Mouse (Mus musculus): ENCODE data around the gene Robo4. TPM values are rescaled to one million over a fixed set of nuclear protein-coding genes. Genes with fewer than 3 reads are reported as not detected.

Gene Robo4
- polyA plus RNA-seq, 1 experiment from 2014 or later: 5.5 TPM

DNA sequence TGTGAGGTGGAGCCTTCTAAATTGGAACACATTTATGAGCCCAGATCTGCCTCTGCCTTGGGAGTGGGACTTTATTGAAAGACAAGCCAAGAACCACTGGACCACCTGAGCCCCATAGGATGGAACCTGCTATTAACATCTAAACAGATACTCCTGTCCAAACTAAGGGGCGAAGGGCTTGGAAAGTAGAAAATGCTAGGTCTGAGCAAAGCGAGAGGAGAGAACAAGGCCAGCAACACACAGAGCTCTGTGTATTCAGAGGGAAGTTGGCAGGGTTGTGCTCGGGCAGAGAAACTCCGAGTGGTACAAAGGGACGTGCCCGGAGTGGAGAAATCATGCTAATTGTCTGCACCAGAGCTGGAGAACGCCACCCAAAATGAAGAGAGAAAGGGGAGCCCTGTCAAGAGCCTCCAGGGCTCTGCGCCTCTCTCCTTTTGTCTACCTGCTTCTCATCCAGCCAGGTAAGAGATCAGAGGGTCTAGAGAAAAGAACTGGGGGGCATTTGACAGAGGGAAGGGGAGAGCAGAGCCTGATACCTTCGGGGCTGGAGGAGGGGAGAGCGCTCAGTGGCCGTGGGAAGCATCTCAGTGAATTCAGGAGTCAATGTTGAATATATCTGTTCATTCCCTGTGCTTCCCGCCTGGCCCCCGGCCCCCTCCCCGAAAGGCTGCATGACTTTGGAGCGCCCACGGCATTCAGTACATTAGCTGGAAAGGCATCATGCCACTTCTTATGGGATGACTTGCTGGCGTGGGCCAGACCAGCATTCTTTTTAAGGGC, 34.2 kb upstream of the Robo4 start, which contains the start of gene Hepacam:
Hepacam (plus strand) TSS at position 51 of the 780 bp plus-strand sequence.
- Histone ChIP-seq H3K36me3 (ENCODE audit: control insufficient read depth, insufficient read depth, low read length) (no peaks in the 10 kb centered on the region), H3K9ac (ENCODE audit: low read depth, low read length) (0 out of 2 replicates have a peak within 1 kb of the TSS, but pooled peaks have one; percentile 1), H3K4me2 (ENCODE audit: low read length) (no peak within 1 kb of the TSS), H3K4me3 (ENCODE audit: low read length) (peak within 1 kb of the TSS; percentile 31), H3K27ac (ENCODE audit: low read depth, low read length) (peak within 1 kb of the TSS; percentile 80), H3K27me3 (replicated peaks; ENCODE audit: control insufficient read depth, insufficient read depth, low read length) (no peaks in the 10 kb centered on the region), H3K4me1 (ENCODE audit: control insufficient read depth, insufficient read depth, low read depth, low read length) (no peaks in the 10 kb centered on the region), H3K9me3 (ENCODE audit: control insufficient read depth, low read length) (no peaks in the 10 kb centered on the region)
- WGBS: 71% methylated on average over 17 of the region's 17 CpGs
- ATAC-seq: peak; percentile 95

- no peaks in the 10 kb centered on the region for H3K4me1 ChIP-seq (ENCODE audit: control insufficient read depth, insufficient read depth, low read depth, low read length)
- H3K4me3 ChIP-seq (ENCODE audit: low read length): peak overlapping the region; percentile 31
- H3K9me3 ChIP-seq (ENCODE audit: control insufficient read depth, low read length): no peaks in the 10 kb centered on the region
- H3K9ac ChIP-seq (ENCODE audit: low read depth, low read length): peak overlapping the region; percentile 24; the same call in 1 of the 2 replicates
- H3K27me3 ChIP-seq (replicated peaks; ENCODE audit: control insufficient read depth, insufficient read depth, low read length): no peaks in the 10 kb centered on the region
- no peak for ATAC-seq
- peak overlapping the region; percentile 9 for H3K4me2 ChIP-seq (ENCODE audit: low read length)
- H3K36me3 ChIP-seq (ENCODE audit: control insufficient read depth, insufficient read depth, low read length): no peaks in the 10 kb centered on the region
- peak overlapping the region; percentile 80 for H3K27ac ChIP-seq (ENCODE audit: low read depth, low read length)
- 83% methylated on average over 11 of the region's 11 CpGs for WGBS
These were observed 33.4 kb upstream of the Robo4 start for GRCm38 (mm10) chr9:37368081-37368830.

DNA sequence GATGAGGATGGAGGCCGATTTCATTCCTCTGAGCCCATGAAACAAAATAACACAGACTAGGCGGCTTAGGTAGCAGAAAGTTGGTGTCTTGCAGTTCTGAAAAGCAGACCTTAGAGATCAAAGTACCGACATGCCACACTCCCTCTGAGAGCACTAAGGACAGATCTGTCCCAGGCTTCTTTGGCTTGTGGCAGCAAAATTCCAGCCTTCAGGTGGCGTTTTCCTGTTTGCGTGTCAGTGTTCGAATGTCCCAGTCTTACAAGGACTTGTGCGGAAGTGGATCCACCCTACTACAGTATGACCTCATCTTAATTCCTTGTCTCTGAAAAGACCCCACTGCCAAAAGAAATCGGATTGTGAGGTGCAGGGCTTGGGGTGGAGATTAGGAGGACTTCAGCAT, 32.8 kb upstream of the Robo4 start:
- ATAC-seq: no peak
- Histone ChIP-seq H3K9me3 (ENCODE audit: control insufficient read depth, low read length) (no peaks in the 10 kb centered on the region), H3K4me3 (ENCODE audit: low read length) (peak overlapping the region; percentile 31)

GRCm38 (mm10) chr9:37371232-37371801, 30.4 kb upstream of the Robo4 start:
- no peak for ATAC-seq
- no peak overlapping the region for H3K27ac ChIP-seq (ENCODE audit: low read depth, low read length)
- H3K9me3 ChIP-seq (ENCODE audit: control insufficient read depth, low read length): no peaks in the 10 kb centered on the region
- no peaks in the 10 kb centered on the region for H3K36me3 ChIP-seq (ENCODE audit: control insufficient read depth, insufficient read depth, low read length)
- no peak overlapping the region for H3K9ac ChIP-seq (ENCODE audit: low read depth, low read length)
- no peaks in the 10 kb centered on the region for H3K27me3 ChIP-seq (replicated peaks; ENCODE audit: control insufficient read depth, insufficient read depth, low read length)
- WGBS: 84% methylated on average over 7 of the region's 7 CpGs
- H3K4me3 ChIP-seq (ENCODE audit: low read length): no peak overlapping the region
- H3K4me1 ChIP-seq (ENCODE audit: control insufficient read depth, insufficient read depth, low read depth, low read length): no peaks in the 10 kb centered on the region
- H3K4me2 ChIP-seq (ENCODE audit: low read length): no peak overlapping the region

More for the DNA sequence above, 32.8 kb upstream of the Robo4 start:
- Histone ChIP-seq H3K9ac (ENCODE audit: low read depth, low read length) (peak overlapping the region; percentile 24; the same call in 1 of the 2 replicates), H3K36me3 (ENCODE audit: control insufficient read depth, insufficient read depth, low read length) (no peaks in the 10 kb centered on the region), H3K27ac (ENCODE audit: low read depth, low read length) (peak overlapping the region; percentile 42), H3K4me1 (ENCODE audit: control insufficient read depth, insufficient read depth, low read depth, low read length) (no peaks in the 10 kb centered on the region), H3K27me3 (replicated peaks; ENCODE audit: control insufficient read depth, insufficient read depth, low read length) (no peaks in the 10 kb centered on the region), H3K4me2 (ENCODE audit: low read length) (peak overlapping the region; percentile 9)
- WGBS: 74% methylated on average over 8 of the region's 8 CpGs

DNA sequence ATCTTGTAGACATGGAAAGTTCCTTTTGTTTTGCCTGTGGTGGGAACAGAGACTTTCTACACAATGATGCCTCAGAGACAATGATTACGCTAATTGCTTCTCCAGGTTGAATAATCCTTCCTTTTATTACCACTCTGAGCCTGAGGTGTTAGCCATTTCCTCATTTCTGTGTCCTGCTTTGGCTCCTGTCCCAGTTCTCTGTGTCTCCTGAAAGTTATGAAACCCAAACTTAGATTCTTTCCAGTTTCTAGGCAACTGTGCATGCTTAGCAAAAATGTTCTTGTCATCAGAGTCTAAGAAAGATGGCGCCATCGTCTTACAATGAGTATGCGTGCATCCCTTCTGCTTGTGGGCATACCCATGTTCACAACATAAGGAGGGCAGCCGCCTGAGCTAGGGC, 26.0 kb upstream of the Robo4 start:
- H3K9ac ChIP-seq (ENCODE audit: low read depth, low read length): no peak overlapping the region
- WGBS: 78% methylated on average over 5 of the region's 5 CpGs
- no peaks in the 10 kb centered on the region for H3K36me3 ChIP-seq (ENCODE audit: control insufficient read depth, insufficient read depth, low read length)
- ATAC-seq: no peak
- H3K4me2 ChIP-seq (ENCODE audit: low read length): no peak overlapping the region
- H3K4me1 ChIP-seq (ENCODE audit: control insufficient read depth, insufficient read depth, low read depth, low read length): no peaks in the 10 kb centered on the region
- no peak overlapping the region for H3K4me3 ChIP-seq (ENCODE audit: low read length)
- no peak overlapping the region for H3K27ac ChIP-seq (ENCODE audit: low read depth, low read length)
- H3K27me3 ChIP-seq (replicated peaks; ENCODE audit: control insufficient read depth, insufficient read depth, low read length): no peaks in the 10 kb centered on the region
- H3K9me3 ChIP-seq (ENCODE audit: control insufficient read depth, low read length): no peaks in the 10 kb centered on the region

GRCm38 (mm10) chr9:37383161-37383560, 18.5 kb upstream of the Robo4 start:
- Histone ChIP-seq H3K4me3 (ENCODE audit: low read length) (no peak overlapping the region), H3K9me3 (ENCODE audit: control insufficient read depth, low read length) (no peaks in the 10 kb centered on the region), H3K4me2 (ENCODE audit: low read length) (no peak overlapping the region), H3K27ac (ENCODE audit: low read depth, low read length) (no peak overlapping the region), H3K27me3 (replicated peaks; ENCODE audit: control insufficient read depth, insufficient read depth, low read length) (peaks cover 2% of the 10 kb centered on the region; the same call in 1 of the 2 replicates), H3K9ac (ENCODE audit: low read depth, low read length) (no peak overlapping the region), H3K4me1 (ENCODE audit: control insufficient read depth, insufficient read depth, low read depth, low read length) (0 out of 2 replicates have a peak, but pooled peaks cover 4% of the 10 kb centered on the region), H3K36me3 (ENCODE audit: control insufficient read depth, insufficient read depth, low read length) (no peaks in the 10 kb centered on the region)
- 96% methylated on average over 6 of the region's 6 CpGs for WGBS
- no peak for ATAC-seq

DNA sequence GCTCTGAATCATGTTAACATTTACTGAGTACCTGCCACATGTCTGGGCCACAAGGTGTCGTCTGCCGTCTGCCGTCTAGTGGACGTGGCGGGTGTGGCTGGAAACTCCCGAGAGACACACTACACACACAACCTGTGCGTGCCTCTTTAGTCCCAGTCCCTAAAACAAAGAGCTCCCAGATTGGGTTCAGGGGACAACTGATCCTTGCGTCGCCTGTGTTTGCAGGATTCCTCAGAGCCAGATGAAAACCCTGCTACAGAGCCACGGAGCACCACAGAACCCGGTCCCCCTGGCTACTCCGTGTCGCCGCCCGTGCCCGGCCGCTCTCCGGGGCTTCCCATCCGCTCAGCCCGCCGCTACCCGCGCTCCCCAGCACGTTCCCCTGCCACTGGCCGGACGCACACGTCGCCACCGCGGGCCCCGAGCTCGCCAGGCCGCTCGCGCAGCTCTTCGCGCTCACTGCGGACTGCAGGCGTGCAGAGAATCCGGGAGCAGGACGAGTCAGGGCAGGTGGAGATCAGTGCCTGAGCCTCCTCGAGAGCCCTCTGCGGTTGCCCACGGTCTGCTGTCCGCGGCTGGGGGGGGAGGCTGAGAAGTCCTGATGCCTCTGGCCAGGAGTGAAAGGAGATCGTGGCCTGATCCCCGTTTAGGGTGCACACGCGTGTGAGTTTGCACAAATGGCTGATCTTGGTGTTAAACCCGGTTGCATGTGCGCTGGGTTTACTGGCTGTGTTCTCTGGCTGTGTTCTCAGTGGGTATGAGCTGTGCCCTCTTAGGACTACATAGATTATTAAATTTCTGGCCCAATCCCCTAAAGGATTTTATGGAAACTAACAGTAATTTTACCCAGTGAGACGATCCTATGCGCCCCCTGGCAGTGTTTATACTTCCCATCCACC, 17.2 kb upstream of the Robo4 start:
- H3K9me3 ChIP-seq (ENCODE audit: control insufficient read depth, low read length): no peaks in the 10 kb centered on the region
- WGBS: 7% methylated on average over 49 of the region's 54 CpGs
- H3K4me3 ChIP-seq (ENCODE audit: low read length): peak overlapping the region; percentile 56
- peaks cover 2% of the 10 kb centered on the region; the same call in 1 of the 2 replicates for H3K27me3 ChIP-seq (replicated peaks; ENCODE audit: control insufficient read depth, insufficient read depth, low read length)
- peak overlapping the region; percentile 71 for H3K27ac ChIP-seq (ENCODE audit: low read depth, low read length)
- ATAC-seq: peak; percentile 91
- H3K4me1 ChIP-seq (ENCODE audit: control insufficient read depth, insufficient read depth, low read depth, low read length): 0 out of 2 replicates have a peak, but pooled peaks cover 4% of the 10 kb centered on the region
- H3K36me3 ChIP-seq (ENCODE audit: control insufficient read depth, insufficient read depth, low read length): no peaks in the 10 kb centered on the region
- peak overlapping the region; percentile 89 for H3K9ac ChIP-seq (ENCODE audit: low read depth, low read length)
- H3K4me2 ChIP-seq (ENCODE audit: low read length): peak overlapping the region; percentile 84

GRCm38 (mm10) chr9:37390891-37391290, 10.8 kb upstream of the Robo4 start:
- 0 out of 2 replicates have a peak, but pooled peaks cover 1% of the 10 kb centered on the region for H3K27me3 ChIP-seq (replicated peaks; ENCODE audit: control insufficient read depth, insufficient read depth, low read length)
- H3K27ac ChIP-seq (ENCODE audit: low read depth, low read length): no peak overlapping the region
- no peaks in the 10 kb centered on the region for H3K36me3 ChIP-seq (ENCODE audit: control insufficient read depth, insufficient read depth, low read length)
- no peak for ATAC-seq
- no peak overlapping the region for H3K4me3 ChIP-seq (ENCODE audit: low read length)
- 60% methylated on average over 2 of the region's 2 CpGs for WGBS
- no peaks in the 10 kb centered on the region for H3K9me3 ChIP-seq (ENCODE audit: control insufficient read depth, low read length)
- no peak overlapping the region for H3K4me2 ChIP-seq (ENCODE audit: low read length)
- H3K9ac ChIP-seq (ENCODE audit: low read depth, low read length): no peak overlapping the region
- H3K4me1 ChIP-seq (ENCODE audit: control insufficient read depth, insufficient read depth, low read depth, low read length): no peaks in the 10 kb centered on the region

Data from hindbrain, embryonic 16.5 days (tissue).